Mouse (Mus musculus): Measurements from ENCODE around the gene Prkcg. TPM values are rescaled to one million over a fixed set of nuclear protein-coding genes. Genes with fewer than 3 reads are reported as not detected.

The Prkcg gene
- polyA plus RNA-seq, 1 experiment from 2014 or later, result 0.43 TPM

DNA sequence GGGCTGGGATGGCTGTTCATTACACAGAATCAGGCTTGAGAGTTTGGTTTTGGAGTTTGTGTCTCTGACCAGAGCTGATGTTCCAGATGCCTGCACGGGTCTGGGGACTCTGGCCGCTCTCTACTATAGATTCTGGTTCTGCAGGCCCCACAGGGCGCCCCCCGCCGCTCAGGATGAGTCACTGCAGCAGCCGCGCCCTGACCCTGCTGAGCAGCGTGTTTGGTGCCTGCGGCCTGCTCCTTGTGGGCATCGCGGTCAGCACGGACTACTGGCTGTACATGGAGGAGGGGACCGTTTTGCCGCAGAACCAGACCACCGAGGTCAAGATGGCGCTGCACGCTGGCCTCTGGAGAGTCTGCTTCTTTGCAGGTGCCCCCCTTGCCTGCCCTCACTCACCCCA is 47.4 kb downstream of the Prkcg start:
- H3K9ac ChIP-seq (ENCODE audit: low read length), result no peak overlapping the region
- no peak overlapping the region for H3K4me3 ChIP-seq (ENCODE audit: low read depth, low read length)
- H3K4me2 ChIP-seq (ENCODE audit: low read length), result no peak overlapping the region
- WGBS, result 69% methylated on average over 17 of the region's 17 CpGs
- H3K27ac ChIP-seq (ENCODE audit: low read depth, low read length), result no peak overlapping the region
- H3K4me1 ChIP-seq (ENCODE audit: control insufficient read depth, insufficient read depth, low read length), result peaks cover 10% of the 10 kb centered on the region
- no peaks in the 10 kb centered on the region for H3K9me3 ChIP-seq (replicated peaks; ENCODE audit: control insufficient read depth, low read length)
- peaks cover 21% of the 10 kb centered on the region for H3K36me3 ChIP-seq (ENCODE audit: control insufficient read depth, insufficient read depth, low read length)
- ATAC-seq (no peak), DNase-seq (ENCODE audit: low spot score) (no peak)
- H3K27me3 ChIP-seq (replicated peaks; ENCODE audit: control insufficient read depth, insufficient read depth, low read length), result no peaks in the 10 kb centered on the region

DNA sequence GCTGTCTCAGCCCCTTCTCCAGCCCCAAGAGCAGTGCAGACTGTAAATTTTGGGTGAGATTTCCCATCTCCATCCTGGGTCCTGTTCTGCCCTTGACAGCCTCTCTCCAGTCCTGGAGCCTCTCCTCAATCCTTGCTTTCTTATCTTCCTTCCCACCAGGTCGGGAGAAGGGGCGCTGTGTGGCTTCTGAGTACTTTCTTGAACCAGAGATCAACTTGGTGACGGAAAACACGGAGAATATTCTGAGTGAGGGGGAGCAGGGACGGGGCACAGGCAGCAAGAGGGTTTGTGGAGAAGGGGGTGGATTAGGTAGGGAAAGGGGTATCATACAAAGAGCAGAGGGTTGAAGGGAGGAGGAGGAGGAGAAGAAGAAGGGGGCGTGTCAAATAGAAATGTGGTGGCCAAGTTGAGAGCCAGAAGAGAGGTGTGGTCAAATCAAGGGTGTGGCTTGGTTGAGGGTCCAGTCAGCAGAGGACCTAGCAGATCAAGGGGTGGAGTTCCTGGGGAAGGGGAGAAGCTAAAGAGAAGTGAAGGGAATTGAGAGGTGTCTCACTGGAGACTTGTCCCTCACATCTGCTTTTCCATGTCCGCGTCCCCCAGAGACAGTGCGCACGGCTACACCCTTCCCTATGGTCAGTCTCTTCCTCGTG is 49.4 kb downstream of the Prkcg start:
- Histone ChIP-seq H3K4me1 (ENCODE audit: control insufficient read depth, insufficient read depth, low read length) (peaks cover 9% of the 10 kb centered on the region), H3K4me3 (ENCODE audit: low read depth, low read length) (no peak overlapping the region), H3K27me3 (replicated peaks; ENCODE audit: control insufficient read depth, insufficient read depth, low read length) (no peaks in the 10 kb centered on the region), H3K9me3 (replicated peaks; ENCODE audit: control insufficient read depth, low read length) (no peaks in the 10 kb centered on the region), H3K4me2 (ENCODE audit: low read length) (no peak overlapping the region), H3K36me3 (ENCODE audit: control insufficient read depth, insufficient read depth, low read length) (peaks cover 41% of the 10 kb centered on the region), H3K27ac (ENCODE audit: low read depth, low read length) (no peak overlapping the region), H3K9ac (ENCODE audit: low read length) (no peak overlapping the region)
- 88% methylated on average over 11 of the region's 11 CpGs for WGBS
- ATAC-seq (no peak), DNase-seq (ENCODE audit: low spot score) (no peak)

DNA sequence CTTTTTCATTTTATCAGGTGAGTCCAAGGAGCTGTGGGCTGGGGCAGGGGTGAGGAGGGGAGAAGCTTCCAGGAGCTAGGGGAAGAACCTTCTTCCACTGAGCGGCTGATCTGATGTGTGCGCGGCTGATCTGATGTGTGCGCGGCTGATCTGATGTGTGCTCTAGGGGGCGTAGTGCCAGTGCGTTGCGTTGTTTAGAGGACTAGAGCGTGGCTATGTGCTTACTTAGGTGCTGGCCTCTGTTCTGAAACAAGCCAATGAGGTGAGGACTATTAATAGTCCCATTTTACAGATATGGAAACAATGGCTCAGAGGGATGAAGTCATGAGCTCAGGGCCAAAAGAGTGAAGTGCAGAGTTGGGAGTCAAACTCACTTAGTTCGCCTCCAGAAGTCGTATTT is 50.0 kb downstream of the Prkcg start:
- no peak for ATAC-seq
- Histone ChIP-seq H3K4me3 (ENCODE audit: low read depth, low read length) (no peak overlapping the region), H3K4me2 (ENCODE audit: low read length) (no peak overlapping the region), H3K9me3 (replicated peaks; ENCODE audit: control insufficient read depth, low read length) (no peaks in the 10 kb centered on the region), H3K9ac (ENCODE audit: low read length) (no peak overlapping the region), H3K27ac (ENCODE audit: low read depth, low read length) (no peak overlapping the region), H3K27me3 (replicated peaks; ENCODE audit: control insufficient read depth, insufficient read depth, low read length) (no peaks in the 10 kb centered on the region), H3K36me3 (ENCODE audit: control insufficient read depth, insufficient read depth, low read length) (peaks cover 46% of the 10 kb centered on the region), H3K4me1 (ENCODE audit: control insufficient read depth, insufficient read depth, low read length) (peaks cover 4% of the 10 kb centered on the region; the same call in 1 of the 2 replicates)
- WGBS, result 96% methylated on average over 11 of the region's 11 CpGs
- DNase-seq (ENCODE audit: low spot score), result no peak

DNA sequence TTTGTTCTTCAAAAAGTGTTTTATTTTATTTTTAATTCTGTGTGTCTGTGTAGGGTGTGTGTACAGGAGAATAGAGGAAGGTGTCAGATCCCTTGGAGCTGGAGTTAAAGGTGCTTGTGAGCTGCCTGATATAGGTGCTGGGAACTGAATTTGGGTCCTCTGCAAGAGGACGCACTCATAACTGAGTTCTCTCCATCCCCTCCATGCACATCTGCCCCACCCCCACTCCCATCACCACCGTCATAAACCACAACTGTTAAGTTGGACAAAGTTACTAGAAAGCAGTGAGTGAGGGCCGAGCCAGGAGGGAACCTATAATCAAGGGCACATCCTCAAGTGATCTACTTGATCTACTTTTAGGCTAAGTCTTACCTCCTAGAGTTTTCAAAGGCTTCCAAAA is 54.9 kb downstream of the Prkcg start:
- no peaks in the 10 kb centered on the region for H3K4me1 ChIP-seq (ENCODE audit: control insufficient read depth, insufficient read depth, low read length)
- H3K4me3 ChIP-seq (ENCODE audit: low read depth, low read length), result no peak overlapping the region
- no peak for ATAC-seq
- no peak for DNase-seq (ENCODE audit: low spot score)
- H3K27me3 ChIP-seq (replicated peaks; ENCODE audit: control insufficient read depth, insufficient read depth, low read length), result no peaks in the 10 kb centered on the region
- WGBS, result 96% methylated on average over 3 of the region's 3 CpGs
- H3K4me2 ChIP-seq (ENCODE audit: low read length), result no peak overlapping the region
- no peak overlapping the region for H3K9ac ChIP-seq (ENCODE audit: low read length)
- H3K36me3 ChIP-seq (ENCODE audit: control insufficient read depth, insufficient read depth, low read length), result peaks cover 74% of the 10 kb centered on the region
- H3K27ac ChIP-seq (ENCODE audit: low read depth, low read length), result no peak overlapping the region
- no peaks in the 10 kb centered on the region for H3K9me3 ChIP-seq (replicated peaks; ENCODE audit: control insufficient read depth, low read length)

DNA sequence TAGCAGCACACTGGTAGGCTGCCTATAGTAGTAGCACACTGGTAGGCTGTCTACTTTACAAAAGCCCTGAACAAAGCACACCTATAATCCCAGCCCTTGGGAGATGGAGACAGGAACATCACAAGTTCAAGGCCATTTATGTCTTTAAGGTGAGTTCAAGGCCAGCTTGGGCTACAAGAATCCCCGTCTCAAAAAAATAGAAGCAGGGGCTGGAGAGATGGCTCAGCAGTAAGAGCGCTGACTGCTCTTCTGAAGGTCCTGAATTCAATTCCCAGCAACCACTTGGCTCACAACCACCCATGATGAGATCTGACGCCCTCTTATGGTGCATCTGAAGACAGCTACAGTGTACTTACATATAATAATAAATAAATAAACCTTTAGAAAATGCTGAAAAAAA is 56.3 kb downstream of the Prkcg start:
- 93% methylated on average over 3 of the region's 3 CpGs for WGBS
- H3K4me1 ChIP-seq (ENCODE audit: control insufficient read depth, insufficient read depth, low read length), result no peaks in the 10 kb centered on the region
- no peak overlapping the region for H3K27ac ChIP-seq (ENCODE audit: low read depth, low read length)
- no peak overlapping the region for H3K4me3 ChIP-seq (ENCODE audit: low read depth, low read length)
- H3K36me3 ChIP-seq (ENCODE audit: control insufficient read depth, insufficient read depth, low read length), result peaks cover 81% of the 10 kb centered on the region
- no peaks in the 10 kb centered on the region for H3K27me3 ChIP-seq (replicated peaks; ENCODE audit: control insufficient read depth, insufficient read depth, low read length)
- DNase-seq (ENCODE audit: low spot score) (no peak), ATAC-seq (no peak)
- no peaks in the 10 kb centered on the region for H3K9me3 ChIP-seq (replicated peaks; ENCODE audit: control insufficient read depth, low read length)
- H3K4me2 ChIP-seq (ENCODE audit: low read length), result no peak overlapping the region
- H3K9ac ChIP-seq (ENCODE audit: low read length), result no peak overlapping the region

DNA sequence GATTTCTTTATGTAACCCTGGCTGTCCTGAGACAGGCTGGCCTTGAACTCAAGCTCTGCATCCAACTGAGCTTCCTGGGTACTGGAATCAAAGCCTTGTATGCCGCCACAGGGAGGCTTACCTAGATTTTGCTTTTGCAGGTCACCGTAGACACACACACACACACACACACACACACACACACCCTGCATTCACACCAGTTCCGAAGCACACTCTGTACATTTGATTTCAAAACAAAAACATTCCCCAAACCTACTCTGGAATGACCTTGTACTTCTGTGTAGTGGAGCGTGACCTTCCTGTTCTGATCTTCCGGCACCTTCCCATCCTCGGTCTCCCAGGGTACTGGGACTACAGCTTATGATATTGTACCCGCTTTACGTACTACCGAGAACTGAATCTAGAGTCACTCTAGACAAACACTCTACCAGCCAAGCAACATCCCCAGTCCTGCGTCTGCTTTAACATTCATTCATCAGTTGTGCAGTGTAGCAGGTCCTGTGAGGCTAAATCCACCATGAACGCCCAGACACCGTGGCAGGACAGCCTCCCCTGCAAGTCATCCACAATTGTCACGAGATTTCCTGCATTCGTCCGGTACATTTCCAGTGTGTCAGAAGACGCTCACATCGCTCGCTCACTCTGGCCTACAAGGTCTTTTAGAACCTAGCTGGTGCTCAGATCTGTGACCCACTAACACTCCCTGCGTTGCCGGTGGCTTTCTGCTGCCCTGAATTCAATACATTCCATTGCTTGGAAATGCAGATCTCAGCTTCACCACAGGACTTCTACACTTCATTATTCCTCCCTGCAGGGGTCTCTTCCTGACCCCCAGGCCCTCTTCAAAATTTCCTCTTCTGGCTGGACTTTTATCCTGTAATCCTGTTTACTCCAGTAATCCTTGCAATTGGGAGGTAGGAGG is 58.6 kb downstream of the Prkcg start:
- no peak overlapping the region for H3K9ac ChIP-seq (ENCODE audit: low read length)
- no peak overlapping the region for H3K27ac ChIP-seq (ENCODE audit: low read depth, low read length)
- H3K9me3 ChIP-seq (replicated peaks; ENCODE audit: control insufficient read depth, low read length), result no peaks in the 10 kb centered on the region
- no peak overlapping the region for H3K4me3 ChIP-seq (ENCODE audit: low read depth, low read length)
- H3K4me1 ChIP-seq (ENCODE audit: control insufficient read depth, insufficient read depth, low read length), result no peaks in the 10 kb centered on the region
- H3K27me3 ChIP-seq (replicated peaks; ENCODE audit: control insufficient read depth, insufficient read depth, low read length), result no peaks in the 10 kb centered on the region
- no peak for DNase-seq (ENCODE audit: low spot score)
- ATAC-seq, result no peak
- peaks cover 75% of the 10 kb centered on the region for H3K36me3 ChIP-seq (ENCODE audit: control insufficient read depth, insufficient read depth, low read length)
- 34% methylated on average over 20 of the region's 20 CpGs for WGBS
- no peak overlapping the region for H3K4me2 ChIP-seq (ENCODE audit: low read length)

DNA sequence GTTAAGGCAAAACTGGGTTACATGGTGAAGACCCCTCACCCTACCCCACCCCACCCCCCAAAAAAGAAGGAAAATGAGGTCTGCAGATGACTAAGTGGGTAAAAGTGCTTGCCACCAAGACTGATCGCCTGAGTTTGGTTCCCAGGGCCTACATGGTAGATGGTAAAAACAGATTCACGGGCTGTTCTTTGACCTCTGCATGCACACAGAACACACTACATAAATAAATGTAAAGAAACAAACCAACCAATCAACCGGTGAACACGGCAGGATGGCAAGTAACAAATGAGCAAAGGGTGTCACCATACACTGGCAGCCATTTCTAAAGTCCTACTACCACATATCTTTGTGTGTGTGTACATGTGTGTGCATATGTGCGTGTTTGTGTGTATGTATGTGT is 59.3 kb downstream of the Prkcg start:
- no peaks in the 10 kb centered on the region for H3K9me3 ChIP-seq (replicated peaks; ENCODE audit: control insufficient read depth, low read length)
- no peaks in the 10 kb centered on the region for H3K27me3 ChIP-seq (replicated peaks; ENCODE audit: control insufficient read depth, insufficient read depth, low read length)
- DNase-seq (ENCODE audit: low spot score), result no peak
- ATAC-seq, result no peak
- WGBS, result 58% methylated on average over 5 of the region's 5 CpGs
- no peak overlapping the region for H3K9ac ChIP-seq (ENCODE audit: low read length)
- H3K4me1 ChIP-seq (ENCODE audit: control insufficient read depth, insufficient read depth, low read length), result no peaks in the 10 kb centered on the region
- no peak overlapping the region for H3K4me2 ChIP-seq (ENCODE audit: low read length)
- H3K36me3 ChIP-seq (ENCODE audit: control insufficient read depth, insufficient read depth, low read length), result peaks cover 73% of the 10 kb centered on the region
- no peak overlapping the region for H3K27ac ChIP-seq (ENCODE audit: low read depth, low read length)
- no peak overlapping the region for H3K4me3 ChIP-seq (ENCODE audit: low read depth, low read length)

DNA sequence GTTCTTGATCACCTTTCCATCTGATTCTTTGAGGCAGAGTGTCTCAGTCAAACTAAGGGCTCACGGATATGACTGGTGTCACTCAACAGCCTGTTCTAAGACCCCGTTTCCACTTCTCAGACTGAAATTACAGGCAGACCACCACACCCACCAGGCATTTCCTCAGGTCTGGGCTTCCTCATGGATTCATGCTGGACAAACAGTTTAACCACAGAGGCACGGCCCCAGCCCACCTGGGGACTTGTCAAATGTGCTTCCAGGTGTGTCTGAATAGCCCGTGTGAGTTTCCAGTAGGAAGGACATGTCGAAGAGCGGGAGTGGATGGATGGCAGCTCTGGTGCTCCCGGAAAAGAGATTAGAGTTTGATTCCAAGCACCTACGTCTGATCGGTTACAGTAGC is 60.8 kb downstream of the Prkcg start:
- WGBS, result 95% methylated on average over 9 of the region's 9 CpGs
- H3K4me3 ChIP-seq (ENCODE audit: low read depth, low read length), result no peak overlapping the region
- H3K9ac ChIP-seq (ENCODE audit: low read length), result no peak overlapping the region
- DNase-seq (ENCODE audit: low spot score) (no peak), ATAC-seq (no peak)
- no peaks in the 10 kb centered on the region for H3K9me3 ChIP-seq (replicated peaks; ENCODE audit: control insufficient read depth, low read length)
- no peaks in the 10 kb centered on the region for H3K4me1 ChIP-seq (ENCODE audit: control insufficient read depth, insufficient read depth, low read length)
- no peaks in the 10 kb centered on the region for H3K27me3 ChIP-seq (replicated peaks; ENCODE audit: control insufficient read depth, insufficient read depth, low read length)
- H3K27ac ChIP-seq (ENCODE audit: low read depth, low read length), result no peak overlapping the region
- no peak overlapping the region for H3K4me2 ChIP-seq (ENCODE audit: low read length)
- H3K36me3 ChIP-seq (ENCODE audit: control insufficient read depth, insufficient read depth, low read length), result peaks cover 66% of the 10 kb centered on the region

DNA sequence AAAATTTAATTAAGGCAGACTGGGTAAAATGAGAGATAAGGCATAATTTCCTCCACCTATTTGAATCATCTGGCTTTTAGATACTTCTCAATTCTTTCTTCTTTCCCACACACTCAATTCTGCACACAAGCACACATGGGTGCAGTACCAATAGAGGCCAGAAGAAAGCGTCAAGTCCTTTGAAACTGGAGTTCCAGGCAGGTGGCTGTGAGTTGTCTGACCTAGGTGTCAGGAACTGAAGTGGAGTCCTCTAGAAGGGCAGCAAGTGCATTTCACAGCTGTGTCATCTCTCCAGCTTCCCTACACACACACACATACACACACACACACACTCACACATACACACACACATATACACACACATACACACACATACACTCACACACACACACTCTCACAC is 62.6 kb downstream of the Prkcg start:
- no peak overlapping the region for H3K9ac ChIP-seq (ENCODE audit: low read length)
- H3K36me3 ChIP-seq (ENCODE audit: control insufficient read depth, insufficient read depth, low read length), result peaks cover 61% of the 10 kb centered on the region
- H3K4me1 ChIP-seq (ENCODE audit: control insufficient read depth, insufficient read depth, low read length), result no peaks in the 10 kb centered on the region
- no peaks in the 10 kb centered on the region for H3K27me3 ChIP-seq (replicated peaks; ENCODE audit: control insufficient read depth, insufficient read depth, low read length)
- WGBS, result 84% methylated on average over 1 of the region's 1 CpGs
- H3K4me3 ChIP-seq (ENCODE audit: low read depth, low read length), result no peak overlapping the region
- no peak for DNase-seq (ENCODE audit: low spot score)
- H3K27ac ChIP-seq (ENCODE audit: low read depth, low read length), result no peak overlapping the region
- no peaks in the 10 kb centered on the region for H3K9me3 ChIP-seq (replicated peaks; ENCODE audit: control insufficient read depth, low read length)
- no peak overlapping the region for H3K4me2 ChIP-seq (ENCODE audit: low read length)
- no peak for ATAC-seq

All from forebrain, embryonic 14.5 days (tissue).